In genomic region chr6:99489423-99489822, GRCm38 (mm10) we compare ENCODE assay signal across 23 mouse cellular contexts. TPM values are rescaled to one million over a fixed set of nuclear protein-coding genes. Genes with fewer than 3 reads are reported as not detected.
DNase-seq lines count a peak whose midpoint lies in the region; ATAC-seq and TF ChIP-seq lines count a peak whose summit lies in the region.
"Had no signal": no experiment of that assay in that cellular context is flagged by ENCODE, and none has a peak within 500 bp of the region (broad histone marks: within the 10 kb centered on the region; RNA-seq: fewer than 3 reads in every experiment).

No protein-coding gene starts in this region.

- peaks cover 54% of the 10 kb centered on the region for H3K4me1 ChIP-seq in kidney, embryonic 16.5 days (ENCODE audit: insufficient read depth, low read length)
- peaks cover 38% of the 10 kb centered on the region for H3K4me1 ChIP-seq in bone marrow macrophage, adult 2 months (ENCODE audit: control insufficient read depth, insufficient read depth, low read length)
- peaks cover 36% of the 10 kb centered on the region for H3K4me1 ChIP-seq in lung, embryonic 16.5 days (replicated peaks; ENCODE audit: control insufficient read depth, insufficient read depth, low read length)
- H3K4me1 ChIP-seq in stomach, embryonic 15.5 days: peaks cover 18% of the 10 kb centered on the region

- H3K9ac ChIP-seq in kidney, embryonic 16.5 days (replicated peaks; ENCODE audit: low read length): no peak overlapping the region
- no peak overlapping the region for H3K9ac ChIP-seq in lung, embryonic 16.5 days (ENCODE audit: low read length)
- no peak overlapping the region for H3K9ac ChIP-seq in stomach, embryonic 15.5 days
- H3K9ac ChIP-seq: embryonic facial prominence, embryonic 15.5 days; hindbrain, embryonic 12.5 days; limb, embryonic 12.5 days; liver, embryonic 12.5 days; midbrain, embryonic 12.5 days had no signal

- TF ChIP-seq CTCF in bone marrow macrophage, adult 2 months (IDR thresholded peaks at IDR 0.05; ENCODE audit: low read depth, low read length): no peak

- no peak overlapping the region for H3K4me3 ChIP-seq in kidney, embryonic 16.5 days (ENCODE audit: low read length)
- peak overlapping the region; percentile 4; the same call in 1 of the 2 replicates for H3K4me3 ChIP-seq in bone marrow macrophage, adult 2 months (ENCODE audit: insufficient read depth, low read length)
- H3K4me3 ChIP-seq in lung, embryonic 16.5 days (ENCODE audit: low read length): no peak overlapping the region
- no peak overlapping the region for H3K4me3 ChIP-seq in stomach, embryonic 15.5 days (replicated peaks)
- H3K4me3 ChIP-seq: embryonic facial prominence, embryonic 15.5 days; heart, adult 2 months; hindbrain, embryonic 12.5 days; limb, embryonic 12.5 days; liver, embryonic 12.5 days; midbrain, embryonic 12.5 days had no signal

- WGBS in kidney, embryonic 16.5 days: 56% methylated on average over 10 of the region's 10 CpGs
- 53% methylated on average over 10 of the region's 10 CpGs for WGBS in lung, embryonic 16.5 days
- WGBS in stomach, embryonic 15.5 days: 67% methylated on average over 10 of the region's 10 CpGs

- no peaks in the 10 kb centered on the region for H3K9me3 ChIP-seq in kidney, embryonic 16.5 days (ENCODE audit: low read length)
- no peaks in the 10 kb centered on the region for H3K9me3 ChIP-seq in lung, embryonic 16.5 days (ENCODE audit: control insufficient read depth, low read length)
- no peaks in the 10 kb centered on the region for H3K9me3 ChIP-seq in stomach, embryonic 15.5 days
- H3K9me3 ChIP-seq: embryonic facial prominence, embryonic 15.5 days; G1E; hindbrain, embryonic 12.5 days; limb, embryonic 12.5 days; liver, embryonic 12.5 days; midbrain, embryonic 12.5 days had no signal

- no peak for DNase-seq in kidney, postnatal 14 days
- no peak for DNase-seq in right cerebral cortex, postnatal 14 days
- DNase-seq in cerebellum, adult 8-10 months: no peak
- DNase-seq: adrenal gland, adult 8-10 months; cerebellum, adult 9-10 months; gastrocnemius, postnatal 25 days; heart, adult 2 months; kidney, adult 11 months; thymus, postnatal 25 days had no signal

- no peak overlapping the region for H3K4me2 ChIP-seq in kidney, embryonic 16.5 days (replicated peaks; ENCODE audit: low read depth, low read length)
- H3K4me2 ChIP-seq in lung, embryonic 16.5 days (ENCODE audit: low read depth, low read length): no peak overlapping the region
- H3K4me2 ChIP-seq in stomach, embryonic 15.5 days: no peak overlapping the region
- H3K4me2 ChIP-seq: embryonic facial prominence, embryonic 15.5 days; hindbrain, embryonic 12.5 days; limb, embryonic 12.5 days; liver, embryonic 12.5 days; midbrain, embryonic 12.5 days had no signal

- H3K27ac ChIP-seq in kidney, embryonic 16.5 days (ENCODE audit: low read length): peak overlapping the region; percentile 67
- H3K27ac ChIP-seq in bone marrow macrophage, adult 2 months (ENCODE audit: insufficient read depth, low read depth, low read length): peak overlapping the region; percentile 66
- peak overlapping the region; percentile 42; the same call in 1 of the 2 replicates for H3K27ac ChIP-seq in lung, embryonic 16.5 days (ENCODE audit: low read length)
- no peak overlapping the region for H3K27ac ChIP-seq in stomach, embryonic 15.5 days
- H3K27ac ChIP-seq: embryonic facial prominence, embryonic 15.5 days; heart, adult 2 months; hindbrain, embryonic 12.5 days; kidney, postnatal 0 days; limb, embryonic 12.5 days; liver, embryonic 12.5 days; midbrain, embryonic 12.5 days had no signal

- no peak for TF ChIP-seq POLR2A in bone marrow macrophage, adult 2 months (IDR thresholded peaks at IDR 0.05; ENCODE audit: borderline replicate concordance, low read depth, low read length)

- H3K27me3 ChIP-seq in kidney, embryonic 16.5 days (ENCODE audit: insufficient read depth, low read length): no peaks in the 10 kb centered on the region
- no peaks in the 10 kb centered on the region for H3K27me3 ChIP-seq in lung, embryonic 16.5 days (ENCODE audit: control insufficient read depth, insufficient read depth, low read depth, low read length)
- H3K27me3 ChIP-seq in stomach, embryonic 15.5 days (replicated peaks): no peaks in the 10 kb centered on the region
- H3K27me3 ChIP-seq: CH12.LX; hindbrain, embryonic 12.5 days; limb, embryonic 12.5 days; liver, embryonic 12.5 days; midbrain, embryonic 12.5 days had no signal

- no peak for ATAC-seq in kidney, embryonic 16.5 days (ENCODE audit: low FRiP score, low TSS enrichment)
- peak; percentile 18 for ATAC-seq in lung, embryonic 16.5 days (ENCODE audit: low read depth)
- ATAC-seq in stomach, embryonic 15.5 days (ENCODE audit: insufficient read depth, low FRiP score, low read depth): 0 out of 2 replicates have a peak, but pooled peaks have one; percentile 9
- ATAC-seq in CD4-positive, CD25-positive, alpha-beta regulatory T cell, adult 4 months: no peak
- ATAC-seq: forebrain, embryonic 14.5 days; liver, embryonic 12.5 days had no signal

- H3K36me3 ChIP-seq in kidney, embryonic 16.5 days (ENCODE audit: insufficient read depth, low read length): no peaks in the 10 kb centered on the region
- no peaks in the 10 kb centered on the region for H3K36me3 ChIP-seq in lung, embryonic 16.5 days (ENCODE audit: control insufficient read depth, insufficient read depth, low read length)
- H3K36me3 ChIP-seq in stomach, embryonic 15.5 days: no peaks in the 10 kb centered on the region
- H3K36me3 ChIP-seq: embryonic facial prominence, embryonic 15.5 days; hindbrain, embryonic 12.5 days; limb, embryonic 12.5 days; liver, embryonic 12.5 days; midbrain, embryonic 12.5 days had no signal

RNA-seq across cellular contexts. Expression of gene Foxp1, which starts 33.1 kb away (rescaled TPM):
- polyA plus RNA-seq in kidney, embryonic 16.5 days (2015; fragmentation: Nextera tagmentation; extraction: Ambion mirVana): 36.4 and 37.2 TPM in 2 replicates
- 73.4 and 77.6 TPM in 2 replicates for polyA plus RNA-seq in bone marrow macrophage, adult 2 months (2012; ENCODE audit: insufficient read depth, insufficient read length, missing spikeins)
- 104 and 116 TPM in 2 replicates for polyA plus RNA-seq in lung, embryonic 16.5 days (2015; fragmentation: Nextera tagmentation; extraction: Ambion mirVana)
- 105 and 122 TPM in 2 replicates for polyA plus RNA-seq in stomach, embryonic 15.5 days (2015; fragmentation: Nextera tagmentation; extraction: Ambion mirVana)
- 100 to 1,000 TPM; 275 to 341 TPM for polyA plus RNA-seq in CD4-positive, CD25-positive, alpha-beta regulatory T cell, adult 4 months (2017; shearing (Covaris generic))

Comparison
In these comparisons a context has a peak if more than half of its experiments do, and no peak if none do; other contexts are left out.
1. ATAC-seq: peak in lung, embryonic 16.5 days (single experiment) and stomach, embryonic 15.5 days (single experiment); none in kidney, embryonic 16.5 days (single experiment) and CD4-positive, CD25-positive, alpha-beta regulatory T cell, adult 4 months (single experiment).